23 mouse cellular contexts compared by ENCODE assay signal in genomic region chr9:101954529-101954928, GRCm38 (mm10).
DNase-seq lines count a peak whose midpoint lies in the region; ATAC-seq and TF ChIP-seq lines count a peak whose summit lies in the region.
"Had no signal": no experiment of that assay in that cellular context is flagged by ENCODE, and none has a peak within 500 bp of the region (broad histone marks: within the 10 kb centered on the region; RNA-seq: fewer than 3 reads in every experiment).

No protein-coding gene starts in this region.

- DNase-seq in gastrocnemius, adult 2 months, result peak; percentile 78
- DNase-seq in gastrocnemius, postnatal 10 days, result no peak
- no peak for DNase-seq in hindbrain, embryonic 11.5 days (ENCODE audit: low spot score)
- peak; percentile 54 to 65 for DNase-seq in gastrocnemius, adult 8-10 months (ENCODE audit: low spot score in 2 of 2)
- no peak for DNase-seq in spleen, postnatal 4 days (ENCODE audit: low spot score in 2 of 2)
- DNase-seq: adrenal gland, postnatal 10 days; cerebellum, adult 11 months; cerebellum, adult 9-10 months; cerebellum, postnatal 36 days; heart, postnatal 14 days; kidney, postnatal 14 days; right cerebral cortex, postnatal 4 days had no signal

- intact Hi-C loops in gastrocnemius, adult 2 months (cut with DNase I), result no loop called here

- H3K9ac ChIP-seq in hindbrain, embryonic 15.5 days, result no peak overlapping the region
- H3K9ac ChIP-seq in hindbrain, embryonic 11.5 days (ENCODE audit: low read depth, low read length), result no peak overlapping the region
- H3K9ac ChIP-seq in midbrain, embryonic 15.5 days, result no peak overlapping the region
- H3K9ac ChIP-seq: embryonic facial prominence, embryonic 12.5 days; forebrain, embryonic 15.5 days; limb, embryonic 12.5 days; lung, embryonic 15.5 days; neural tube, embryonic 13.5 days had no signal

- peak overlapping the region; percentile 92 for H3K27ac ChIP-seq in gastrocnemius, adult 2 months
- H3K27ac ChIP-seq in hindbrain, embryonic 15.5 days (replicated peaks), result no peak overlapping the region
- no peak overlapping the region for H3K27ac ChIP-seq in hindbrain, embryonic 11.5 days (ENCODE audit: low read depth, low read length)
- H3K27ac ChIP-seq in midbrain, embryonic 15.5 days, result peak overlapping the region; percentile 52
- H3K27ac ChIP-seq: embryonic facial prominence, embryonic 12.5 days; forebrain, embryonic 10.5 days; forebrain, embryonic 15.5 days; limb, embryonic 12.5 days; lung, embryonic 15.5 days; neural tube, embryonic 13.5 days had no signal

- WGBS in hindbrain, embryonic 15.5 days, result 57% methylated on average over 4 of the region's 4 CpGs
- 68% methylated on average over 4 of the region's 4 CpGs for WGBS in hindbrain, embryonic 11.5 days
- WGBS in midbrain, embryonic 15.5 days, result 58% methylated on average over 4 of the region's 4 CpGs

- peaks cover 10% of the 10 kb centered on the region; the same call in 1 of the 2 replicates for H3K4me1 ChIP-seq in hindbrain, embryonic 15.5 days (replicated peaks)
- no peaks in the 10 kb centered on the region; the same call in 1 of the 2 replicates for H3K4me1 ChIP-seq in hindbrain, embryonic 11.5 days (replicated peaks; ENCODE audit: control insufficient read depth, insufficient read depth, low read length)
- H3K4me1 ChIP-seq in midbrain, embryonic 15.5 days, result peaks cover 36% of the 10 kb centered on the region
- H3K4me1 ChIP-seq: embryonic facial prominence, embryonic 12.5 days; lung, embryonic 15.5 days had no signal

- H3K4me2 ChIP-seq in hindbrain, embryonic 15.5 days, result no peak overlapping the region
- no peak overlapping the region for H3K4me2 ChIP-seq in hindbrain, embryonic 11.5 days (replicated peaks; ENCODE audit: low read depth, low read length)
- no peak overlapping the region for H3K4me2 ChIP-seq in midbrain, embryonic 15.5 days
- H3K4me2 ChIP-seq: embryonic facial prominence, embryonic 12.5 days; forebrain, embryonic 15.5 days; limb, embryonic 12.5 days; liver, embryonic 11.5 days; lung, embryonic 15.5 days; neural tube, embryonic 13.5 days had no signal

- peak; percentile 34; the same call in 1 of the 2 replicates for ATAC-seq in hindbrain, embryonic 15.5 days (ENCODE audit: low FRiP score, low read depth)
- no peak for ATAC-seq in hindbrain, embryonic 11.5 days (ENCODE audit: low FRiP score)
- no peak for ATAC-seq in midbrain, embryonic 15.5 days (replicated peaks)
- ATAC-seq: forebrain, embryonic 15.5 days; intestine, embryonic 16.5 days; Patski had no signal

- H3K27me3 ChIP-seq in hindbrain, embryonic 15.5 days, result no peaks in the 10 kb centered on the region
- no peaks in the 10 kb centered on the region for H3K27me3 ChIP-seq in hindbrain, embryonic 11.5 days (ENCODE audit: control insufficient read depth, insufficient read depth, low read length)
- no peaks in the 10 kb centered on the region for H3K27me3 ChIP-seq in midbrain, embryonic 15.5 days (replicated peaks)
- H3K27me3 ChIP-seq: embryonic facial prominence, embryonic 12.5 days; forebrain, embryonic 15.5 days; lung, embryonic 15.5 days; neural tube, embryonic 13.5 days; Patski had no signal

- H3K9me3 ChIP-seq in hindbrain, embryonic 15.5 days, result no peaks in the 10 kb centered on the region
- H3K9me3 ChIP-seq in hindbrain, embryonic 11.5 days (ENCODE audit: control insufficient read depth, low read length), result no peaks in the 10 kb centered on the region
- H3K9me3 ChIP-seq in midbrain, embryonic 15.5 days, result no peaks in the 10 kb centered on the region
- H3K9me3 ChIP-seq: embryonic facial prominence, embryonic 12.5 days; forebrain, embryonic 10.5 days; forebrain, embryonic 15.5 days; limb, embryonic 12.5 days; lung, embryonic 15.5 days; neural tube, embryonic 13.5 days had no signal

- TF ChIP-seq CTCF in gastrocnemius, adult 2 months (IDR thresholded peaks at IDR 0.05), result no peak

- H3K36me3 ChIP-seq in hindbrain, embryonic 15.5 days, result 0 out of 2 replicates have a peak, but pooled peaks cover 5% of the 10 kb centered on the region
- H3K36me3 ChIP-seq in hindbrain, embryonic 11.5 days (ENCODE audit: control insufficient read depth, insufficient read depth, low read length), result no peaks in the 10 kb centered on the region
- no peaks in the 10 kb centered on the region for H3K36me3 ChIP-seq in midbrain, embryonic 15.5 days (replicated peaks)
- H3K36me3 ChIP-seq: embryonic facial prominence, embryonic 12.5 days; forebrain, embryonic 10.5 days; forebrain, embryonic 15.5 days; limb, embryonic 12.5 days; lung, embryonic 15.5 days; neural tube, embryonic 13.5 days had no signal

- H3K4me3 ChIP-seq in gastrocnemius, adult 2 months, result peak overlapping the region; percentile 57
- H3K4me3 ChIP-seq in hindbrain, embryonic 15.5 days, result no peak overlapping the region
- no peak overlapping the region for H3K4me3 ChIP-seq in hindbrain, embryonic 11.5 days (ENCODE audit: low read depth, low read length)
- no peak overlapping the region for H3K4me3 ChIP-seq in midbrain, embryonic 15.5 days
- H3K4me3 ChIP-seq: embryonic facial prominence, embryonic 12.5 days; forebrain, embryonic 10.5 days; forebrain, embryonic 15.5 days; limb, embryonic 12.5 days; lung, embryonic 15.5 days; neural tube, embryonic 13.5 days had no signal

Comparison
In these comparisons a context has a peak if more than half of its experiments do, and no peak if none do; other contexts are left out.
1. DNase-seq: peak in gastrocnemius, adult 2 months (single experiment) and gastrocnemius, adult 8-10 months (2 of 2); none in gastrocnemius, postnatal 10 days (single experiment), hindbrain, embryonic 11.5 days (single experiment) and spleen, postnatal 4 days (0 of 2).
2. H3K27ac ChIP-seq: peak in gastrocnemius, adult 2 months (single experiment) and midbrain, embryonic 15.5 days (single experiment); none in hindbrain, embryonic 15.5 days (single experiment) and hindbrain, embryonic 11.5 days (single experiment).